Mouse (Mus musculus) bone marrow macrophage, adult 2 months (primary cell): Measurements from ENCODE around the gene Cbfa2t3. TPM values are rescaled to one million over a fixed set of nuclear protein-coding genes. Genes with fewer than 3 reads are reported as not detected.

ENCODE experiments used
- H3K27ac ChIP-seq: 2 replicates; pipeline ENCODE4 v1.5.1; 2012; ENCODE audit warnings: low read depth, low read length; ENCODE audit not compliant: insufficient read depth
- H3K4me1 ChIP-seq: 2 replicates; pipeline ENCODE4 v1.6.1; 2012; ENCODE audit warnings: low read length; ENCODE audit not compliant: control insufficient read depth, insufficient read depth
- H3K4me3 ChIP-seq: 2 replicates; pipeline ENCODE4 v1.5.1; 2012; ENCODE audit warnings: mild to moderate bottlenecking, low read length, moderate library complexity; ENCODE audit not compliant: insufficient read depth
- CTCF ChIP-seq: IDR thresholded peaks from 2 replicates; pipeline ENCODE4 v1.5.1; 2012; ENCODE audit warnings: low read depth, mild to moderate bottlenecking, low read length, moderate library complexity
- POLR2A ChIP-seq: IDR thresholded peaks from 2 replicates; pipeline ENCODE4 v1.6.1; 2012; ENCODE audit warnings: mild to moderate bottlenecking, low read depth, low read length, borderline replicate concordance
- polyA plus RNA-seq: library from polyadenylated mRNA; stranded (reverse); fragments of >200 nt; gene quantifications from 2 replicates; pipeline ENCODE4 v1.2.4, GENCODE M21; 2012; ENCODE audit not compliant: missing spikeins, insufficient read depth, insufficient read length

The Cbfa2t3 gene
- polyA plus RNA-seq, 1 experiment, result 0.95 TPM

GRCm38 (mm10) chr8:122644175-122644954, 54.5 kb downstream of the Cbfa2t3 start:
- no peaks in the 10 kb centered on the region for H3K4me1 ChIP-seq
- H3K27ac ChIP-seq, result no peak overlapping the region
- no peak for TF ChIP-seq CTCF
- no peak for TF ChIP-seq POLR2A
- no peak overlapping the region for H3K4me3 ChIP-seq

GRCm38 (mm10) chr8:122642071-122642470, 56.8 kb downstream of the Cbfa2t3 start:
- no peaks in the 10 kb centered on the region for H3K4me1 ChIP-seq

GRCm38 (mm10) chr8:122641406-122641805, 57.5 kb downstream of the Cbfa2t3 start:
- H3K4me1 ChIP-seq, result no peaks in the 10 kb centered on the region
- H3K27ac ChIP-seq, result no peak overlapping the region
- TF ChIP-seq CTCF, result no peak
- no peak for TF ChIP-seq POLR2A
- H3K4me3 ChIP-seq, result no peak overlapping the region

More at GRCm38 (mm10) chr8:122642071-122642470, 56.8 kb downstream of the Cbfa2t3 start:
- no peak for TF ChIP-seq CTCF
- Histone ChIP-seq H3K4me3 (no peak overlapping the region), H3K27ac (no peak overlapping the region)

- Histone ChIP-seq H3K4me1 (no peaks in the 10 kb centered on the region), H3K4me3 (no peak overlapping the region), H3K27ac (no peak overlapping the region)
- no peak for TF ChIP-seq CTCF
- TF ChIP-seq POLR2A, result no peak
Observed at GRCm38 (mm10) chr8:122640825-122641224, 58.1 kb downstream of the Cbfa2t3 start.

- Histone ChIP-seq H3K4me3 (no peak overlapping the region), H3K27ac (no peak overlapping the region), H3K4me1 (no peaks in the 10 kb centered on the region)
- TF ChIP-seq POLR2A (no peak), CTCF (no peak)
Observed at GRCm38 (mm10) chr8:122639521-122640248, 59.2 kb downstream of the Cbfa2t3 start.

- H3K4me3 ChIP-seq, result no peak overlapping the region
- no peaks in the 10 kb centered on the region for H3K4me1 ChIP-seq
- TF ChIP-seq CTCF, result no peak
- TF ChIP-seq POLR2A, result no peak
- no peak overlapping the region for H3K27ac ChIP-seq
Observed at GRCm38 (mm10) chr8:122638601-122639000, 60.3 kb downstream of the Cbfa2t3 start.

- H3K4me1 ChIP-seq, result no peaks in the 10 kb centered on the region
- H3K4me3 ChIP-seq, result no peak overlapping the region
- H3K27ac ChIP-seq, result no peak overlapping the region
- TF ChIP-seq CTCF (no peak), POLR2A (no peak)
Observed at GRCm38 (mm10) chr8:122637230-122637629, 61.7 kb downstream of the Cbfa2t3 start.

GRCm38 (mm10) chr8:122636803-122637175, 62.1 kb downstream of the Cbfa2t3 start:
- H3K4me1 ChIP-seq, result no peaks in the 10 kb centered on the region
- no peak overlapping the region for H3K27ac ChIP-seq
- H3K4me3 ChIP-seq, result no peak overlapping the region
- TF ChIP-seq POLR2A (no peak), CTCF (no peak)

GRCm38 (mm10) chr8:122635878-122636802, 62.8 kb downstream of the Cbfa2t3 start:
- Histone ChIP-seq H3K4me3 (no peak overlapping the region), H3K4me1 (no peaks in the 10 kb centered on the region), H3K27ac (no peak overlapping the region)
- TF ChIP-seq POLR2A (no peak), CTCF (no peak)
